Mouse (Mus musculus): Measurements from ENCODE around the gene Optn.

GRCm38 (mm10) chr2:5023699-5024399, 40.0 kb downstream of the Optn start:
- no peak for TF ChIP-seq EP300 (IDR thresholded peaks at IDR 0.05; ENCODE audit: insufficient read depth, low read depth, low read length)
- TF ChIP-seq POLR2A (IDR thresholded peaks at IDR 0.05; ENCODE audit: insufficient read depth, low read depth, low read length), result no peak
- no peak for TF ChIP-seq CTCF (IDR thresholded peaks at IDR 0.05)

Measured in heart, adult 2 months (tissue).